Mouse (Mus musculus) intestine, embryonic 15.5 days (tissue): ENCODE measurements around the gene Eef1b2. TPM values are rescaled to one million over a fixed set of nuclear protein-coding genes. Genes with fewer than 3 reads are reported as not detected.
"Not testable (repeated sequence)": the region's sequence is repeated elsewhere in the genome, so short reads cannot be mapped to it uniquely, and the experiment has no call there.

Experiments used
- ATAC-seq: fragments of 200-750 bp; cut with Nextera tagmentation; 2 replicates; pipeline ENCODE4 v1.8.0; 2017; ENCODE audit warnings: moderate TSS enrichment, moderate library complexity
- H3K27ac ChIP-seq: fragments of 300-500 bp; sonication (generic); 2 replicates; pipeline ENCODE4 v1.5.1; 2015; ENCODE audit warnings: mild to moderate bottlenecking, inconsistent platforms
- H3K27me3 ChIP-seq: fragments of 300-500 bp; sonication (generic); replicated peaks from 2 replicates; pipeline ENCODE4 v1.6.1; 2015; ENCODE audit warnings: inconsistent platforms
- H3K36me3 ChIP-seq: fragments of 300-500 bp; sonication (generic); 2 replicates; pipeline ENCODE4 v1.6.1; 2015; ENCODE audit warnings: inconsistent platforms
- H3K4me1 ChIP-seq: fragments of 300-500 bp; sonication (generic); replicated peaks from 2 replicates; pipeline ENCODE4 v1.6.1; 2015; ENCODE audit warnings: inconsistent platforms
- H3K4me2 ChIP-seq: fragments of 300-500 bp; sonication (generic); replicated peaks from 2 replicates; pipeline ENCODE4 v1.6.1; 2015; ENCODE audit warnings: mild to moderate bottlenecking, inconsistent platforms
- H3K4me3 ChIP-seq: fragments of 300-500 bp; sonication (generic); replicated peaks from 2 replicates; pipeline ENCODE4 v1.5.1; 2015; ENCODE audit warnings: inconsistent platforms
- H3K9ac ChIP-seq: fragments of 300-500 bp; sonication (generic); 2 replicates; pipeline ENCODE4 v1.6.1; 2015; ENCODE audit warnings: inconsistent platforms
- H3K9me3 ChIP-seq: fragments of 300-500 bp; sonication (generic); 2 replicates; pipeline ENCODE4 v1.6.1; 2016; ENCODE audit warnings: inconsistent platforms
- WGBS: fragments of 180-500 bp; shearing (Covaris S2); methylation state at CpG from one replicate; pipeline ENCODE4 v1.1.7; 2015; 5-methylcytosine and 5-hydroxymethylcytosine counted together
- polyA plus RNA-seq: library from polyadenylated mRNA; unstranded; fragments of >200 nt; fragmentation: Nextera tagmentation; extraction: Ambion mirVana; gene quantifications from 2 replicates; pipeline ENCODE4 v1.2.1, GENCODE M21; 2015

The Eef1b2 gene
- polyA plus RNA-seq, 1 experiment from 2014 or later: 545 TPM

GRCm38 (mm10) chr1:63178308-63178707 lies 1.7 kb downstream of the Eef1b2 start:
- ATAC-seq: no peak
- Histone ChIP-seq H3K27ac (no peak overlapping the region), H3K9ac (peak overlapping the region; percentile 88; the same call in 1 of the 2 replicates), H3K36me3 (peaks cover 5% of the 10 kb centered on the region), H3K4me2 (peak overlapping the region; percentile 67), H3K4me3 (peak overlapping the region; percentile 95), H3K27me3 (no peaks in the 10 kb centered on the region), H3K4me1 (peaks cover 20% of the 10 kb centered on the region), H3K9me3 (no peaks in the 10 kb centered on the region)
- WGBS: 71% methylated on average over 3 of the region's 3 CpGs

DNA sequence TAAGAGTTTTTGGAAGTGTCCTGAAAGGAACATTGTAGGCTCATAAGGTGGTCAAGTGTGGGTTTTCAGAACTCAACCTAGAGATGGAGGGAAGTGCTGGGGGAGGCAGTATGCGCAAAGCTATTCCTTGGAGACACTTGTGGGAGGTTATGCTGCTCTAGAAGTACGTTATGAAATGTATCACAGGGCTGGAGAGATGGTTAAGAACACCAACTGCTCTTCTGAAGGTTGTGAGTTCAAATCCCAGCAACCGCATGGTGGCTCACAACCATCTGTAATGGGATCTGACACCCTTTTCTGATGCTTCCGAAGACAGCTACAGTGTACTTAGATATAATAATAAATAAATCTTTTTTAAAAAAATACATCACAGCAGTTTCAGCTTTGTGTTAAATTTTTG lies 3.5 kb downstream of the Eef1b2 start:
- no peaks in the 10 kb centered on the region for H3K9me3 ChIP-seq
- H3K4me3 ChIP-seq: no peak overlapping the region
- ATAC-seq: no peak
- H3K27me3 ChIP-seq: no peaks in the 10 kb centered on the region
- H3K4me1 ChIP-seq: peaks cover 16% of the 10 kb centered on the region
- H3K36me3 ChIP-seq: peaks cover 5% of the 10 kb centered on the region
- H3K4me2 ChIP-seq: no peak overlapping the region
- H3K27ac ChIP-seq: no peak overlapping the region
- 92% methylated on average over 4 of the region's 4 CpGs for WGBS
- H3K9ac ChIP-seq: no peak overlapping the region

DNA sequence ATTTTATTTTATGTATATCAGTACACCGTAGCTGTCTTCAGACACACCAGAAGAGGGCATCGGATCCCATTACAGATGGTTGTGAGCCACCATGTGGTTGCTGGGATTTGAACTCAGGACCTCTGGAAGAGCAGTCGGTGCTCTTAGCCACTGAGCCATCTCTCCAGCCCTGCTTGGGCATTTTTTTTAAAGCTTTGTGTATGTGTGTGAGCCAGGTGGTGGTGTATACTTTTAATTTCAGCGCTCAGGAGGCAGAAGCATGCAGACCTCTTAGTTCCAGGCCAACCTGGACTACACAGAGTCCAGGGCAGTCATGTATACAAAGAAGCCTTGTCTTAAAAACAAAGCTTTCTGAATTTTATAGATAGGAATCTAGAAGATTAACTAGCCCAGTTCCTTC lies 4.0 kb downstream of the Eef1b2 start:
- not testable (repeated sequence) for H3K27ac ChIP-seq, H3K27me3 ChIP-seq, H3K36me3 ChIP-seq, ATAC-seq, H3K9me3 ChIP-seq, H3K9ac ChIP-seq, H3K4me3 ChIP-seq, H3K4me2 ChIP-seq
- WGBS: 75% methylated on average over 4 of the region's 4 CpGs
- peaks cover 11% of the 10 kb centered on the region for H3K4me1 ChIP-seq

GRCm38 (mm10) chr1:63181019-63181418 lies 4.4 kb downstream of the Eef1b2 start:
- Histone ChIP-seq H3K4me1 (peaks cover 9% of the 10 kb centered on the region; the same call in 1 of the 2 replicates), H3K36me3 (peaks cover 5% of the 10 kb centered on the region), H3K9ac (no peak overlapping the region), H3K4me2 (no peak overlapping the region), H3K27me3 (no peaks in the 10 kb centered on the region), H3K9me3 (no peaks in the 10 kb centered on the region), H3K4me3 (no peak overlapping the region), H3K27ac (no peak overlapping the region)
- ATAC-seq: peak; percentile 69
- 4% methylated on average over 3 of the region's 3 CpGs for WGBS

DNA sequence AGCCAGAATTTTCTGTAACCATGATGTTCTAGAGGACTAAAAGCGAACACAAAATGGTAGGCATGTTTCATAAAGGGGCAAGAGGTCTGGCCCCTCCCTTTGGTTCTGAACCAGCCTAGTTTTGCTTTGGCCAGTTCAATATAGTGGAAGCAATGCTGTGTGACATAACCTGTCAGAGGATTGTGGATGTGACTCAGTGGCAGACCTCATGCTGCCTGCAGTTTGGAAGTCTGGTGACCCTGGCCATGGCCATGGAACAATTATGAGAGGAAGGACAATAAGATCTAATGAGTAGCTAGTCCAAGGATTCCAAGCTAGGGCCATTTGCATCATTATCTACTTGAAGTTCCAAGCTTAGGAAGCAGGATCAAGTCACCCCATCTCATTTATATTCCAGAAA lies 4.9 kb downstream of the Eef1b2 start:
- Histone ChIP-seq H3K4me3 (no peak overlapping the region), H3K4me1 (peaks cover 9% of the 10 kb centered on the region; the same call in 1 of the 2 replicates), H3K4me2 (no peak overlapping the region), H3K27ac (no peak overlapping the region), H3K9me3 (no peaks in the 10 kb centered on the region), H3K36me3 (peaks cover 5% of the 10 kb centered on the region), H3K9ac (no peak overlapping the region), H3K27me3 (no peaks in the 10 kb centered on the region)
- no peak for ATAC-seq
- 100% methylated on average over 1 of the region's 1 CpGs for WGBS

GRCm38 (mm10) chr1:63182212-63182611 lies 5.6 kb downstream of the Eef1b2 start:
- Histone ChIP-seq H3K9me3 (no peaks in the 10 kb centered on the region), H3K36me3 (peaks cover 5% of the 10 kb centered on the region), H3K4me2 (no peak overlapping the region), H3K9ac (no peak overlapping the region), H3K4me3 (no peak overlapping the region), H3K27ac (no peak overlapping the region), H3K4me1 (peaks cover 9% of the 10 kb centered on the region; the same call in 1 of the 2 replicates), H3K27me3 (no peaks in the 10 kb centered on the region)
- 84% methylated on average over 5 of the region's 5 CpGs for WGBS
- no peak for ATAC-seq

- Histone ChIP-seq H3K4me2 (no peak overlapping the region), H3K9ac (no peak overlapping the region), H3K4me1 (peaks cover 6% of the 10 kb centered on the region; the same call in 1 of the 2 replicates), H3K36me3 (peaks cover 5% of the 10 kb centered on the region), H3K27ac (no peak overlapping the region), H3K9me3 (no peaks in the 10 kb centered on the region), H3K4me3 (no peak overlapping the region), H3K27me3 (no peaks in the 10 kb centered on the region)
- 62% methylated on average over 10 of the region's 10 CpGs for WGBS
- ATAC-seq: no peak
These were observed 6.1 kb downstream of the Eef1b2 start for GRCm38 (mm10) chr1:63182636-63183270.

DNA sequence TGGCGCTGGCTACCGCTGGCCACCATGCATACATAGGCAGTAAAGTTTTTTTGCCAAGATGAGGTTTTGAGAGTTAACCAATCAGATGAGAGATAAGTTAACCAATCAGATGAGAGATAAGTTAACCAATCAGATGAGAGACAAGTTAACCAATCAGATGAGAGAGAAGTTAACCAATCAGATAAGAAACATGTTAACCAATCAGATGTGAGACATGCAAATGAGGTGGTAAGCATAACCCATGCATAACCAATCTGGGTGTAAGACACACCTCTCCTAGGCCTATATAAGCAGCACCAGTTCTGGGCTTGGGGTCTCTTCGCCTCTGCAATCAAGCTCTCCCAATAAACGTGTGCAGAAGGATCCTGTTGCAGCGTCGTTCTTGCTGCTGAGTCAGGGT lies 8.8 kb downstream of the Eef1b2 start:
- not testable (repeated sequence) for H3K36me3 ChIP-seq, H3K27ac ChIP-seq, H3K9ac ChIP-seq, H3K4me2 ChIP-seq, ATAC-seq, H3K27me3 ChIP-seq, H3K4me3 ChIP-seq, H3K9me3 ChIP-seq, H3K4me1 ChIP-seq
- 96% methylated on average over 6 of the region's 6 CpGs for WGBS

GRCm38 (mm10) chr1:63188536-63188935 lies 11.9 kb downstream of the Eef1b2 start:
- H3K4me2 ChIP-seq: no peak overlapping the region
- H3K36me3 ChIP-seq: no peaks in the 10 kb centered on the region
- H3K27ac ChIP-seq: no peak overlapping the region
- ATAC-seq: no peak
- no peak overlapping the region for H3K9ac ChIP-seq
- H3K4me3 ChIP-seq: no peak overlapping the region
- H3K9me3 ChIP-seq: no peaks in the 10 kb centered on the region
- WGBS: 91% methylated on average over 3 of the region's 3 CpGs
- H3K27me3 ChIP-seq: no peaks in the 10 kb centered on the region
- 0 out of 2 replicates have a peak, but pooled peaks cover 2% of the 10 kb centered on the region for H3K4me1 ChIP-seq

GRCm38 (mm10) chr1:63190851-63191250 lies 14.2 kb downstream of the Eef1b2 start:
- H3K27ac ChIP-seq: no peak overlapping the region
- H3K4me2 ChIP-seq: no peak overlapping the region
- ATAC-seq: no peak
- 66% methylated on average over 8 of the region's 8 CpGs for WGBS
- H3K4me1 ChIP-seq: 0 out of 2 replicates have a peak, but pooled peaks cover 2% of the 10 kb centered on the region
- no peaks in the 10 kb centered on the region for H3K36me3 ChIP-seq
- no peaks in the 10 kb centered on the region for H3K9me3 ChIP-seq
- H3K9ac ChIP-seq: no peak overlapping the region
- no peaks in the 10 kb centered on the region for H3K27me3 ChIP-seq
- H3K4me3 ChIP-seq: no peak overlapping the region

- H3K9me3 ChIP-seq: no peaks in the 10 kb centered on the region
- WGBS: 74% methylated on average over 11 of the region's 11 CpGs
- 0 out of 2 replicates have a peak, but pooled peaks cover 2% of the 10 kb centered on the region for H3K4me1 ChIP-seq
- no peaks in the 10 kb centered on the region for H3K27me3 ChIP-seq
- H3K36me3 ChIP-seq: no peaks in the 10 kb centered on the region
- H3K4me3 ChIP-seq: no peak overlapping the region
- no peak overlapping the region for H3K9ac ChIP-seq
- ATAC-seq: no peak
- H3K4me2 ChIP-seq: no peak overlapping the region
- H3K27ac ChIP-seq: no peak overlapping the region
These were observed 15.9 kb downstream of the Eef1b2 start for GRCm38 (mm10) chr1:63192306-63193065.

DNA sequence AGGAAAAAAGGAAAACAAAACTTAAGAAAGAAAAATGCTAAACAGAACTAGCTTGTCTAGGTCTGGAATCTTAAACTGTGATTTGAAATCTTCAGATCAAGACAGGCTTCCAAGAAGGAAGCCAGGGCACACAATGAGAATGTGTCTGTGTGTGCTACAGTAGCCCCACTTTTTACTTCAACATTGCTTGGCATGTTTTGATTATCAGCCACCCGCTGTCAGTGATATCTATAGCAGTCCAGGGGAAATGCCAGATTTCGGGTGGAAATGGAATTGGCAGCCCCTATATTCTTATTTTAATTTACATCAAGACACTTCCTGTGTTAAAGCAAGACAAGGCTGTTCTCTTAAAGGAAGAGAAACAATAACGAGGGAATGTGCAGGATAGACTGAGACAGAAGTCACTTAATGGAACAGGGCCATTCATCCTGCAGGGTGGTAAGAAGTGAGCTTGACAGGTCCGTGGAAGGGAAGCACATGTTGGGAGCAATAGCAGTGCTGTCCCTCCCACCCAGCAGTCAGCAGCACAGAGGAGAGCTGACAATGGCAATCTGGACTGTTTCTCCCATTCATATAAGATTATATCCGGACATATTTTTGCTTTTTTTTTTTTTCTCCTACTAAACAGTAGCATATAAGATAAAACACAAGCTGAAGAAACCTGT lies 19.4 kb downstream of the Eef1b2 start:
- Histone ChIP-seq H3K9ac (no peak overlapping the region), H3K4me1 (no peaks in the 10 kb centered on the region), H3K36me3 (no peaks in the 10 kb centered on the region), H3K4me3 (no peak overlapping the region), H3K27ac (no peak overlapping the region), H3K4me2 (no peak overlapping the region), H3K9me3 (no peaks in the 10 kb centered on the region), H3K27me3 (no peaks in the 10 kb centered on the region)
- no peak for ATAC-seq
- WGBS: 36% methylated on average over 5 of the region's 5 CpGs
